Comparison of ENCODE assay signal across 10 mouse cellular contexts in genomic region chr1:45761468-45761795, GRCm38 (mm10). TPM values are rescaled to one million over a fixed set of nuclear protein-coding genes. Genes with fewer than 3 reads are reported as not detected.
DNase-seq lines count a peak whose midpoint lies in the region; ATAC-seq and TF ChIP-seq lines count a peak whose summit lies in the region.
"Had no signal": no experiment of that assay in that cellular context is flagged by ENCODE, and none has a peak within 500 bp of the region (broad histone marks: within the 10 kb centered on the region; RNA-seq: fewer than 3 reads in every experiment).

No protein-coding gene starts in this region.

- peak overlapping the region; percentile 50 for H3K27ac ChIP-seq in gastrocnemius, adult 2 months
- H3K27ac ChIP-seq in lung, embryonic 16.5 days (ENCODE audit: low read length) = peak overlapping the region; percentile 69
- peak overlapping the region; percentile 77 for H3K27ac ChIP-seq in limb, embryonic 15.5 days
- H3K27ac ChIP-seq in stomach, postnatal 0 days (replicated peaks) = peak overlapping the region; percentile 63

- no peak overlapping the region for H3K4me2 ChIP-seq in lung, embryonic 16.5 days (ENCODE audit: low read depth, low read length)
- H3K4me2 ChIP-seq in limb, embryonic 15.5 days = no peak overlapping the region
- no peak overlapping the region for H3K4me2 ChIP-seq in stomach, postnatal 0 days (replicated peaks; ENCODE audit: low read depth)

- no peak overlapping the region for H3K4me3 ChIP-seq in gastrocnemius, adult 2 months
- no peak overlapping the region for H3K4me3 ChIP-seq in lung, embryonic 16.5 days (ENCODE audit: low read length)
- H3K4me3 ChIP-seq in lung, adult 2 months (replicated peaks; ENCODE audit: extremely low read depth, low read depth, low read length) = no peak overlapping the region
- no peak overlapping the region for H3K4me3 ChIP-seq in limb, embryonic 15.5 days
- no peak overlapping the region for H3K4me3 ChIP-seq in stomach, postnatal 0 days (ENCODE audit: low read depth, low read length)

- no peak for DNase-seq in gastrocnemius, adult 2 months
- DNase-seq in gastrocnemius, postnatal 4 days (ENCODE audit: low spot score in 2 of 2) = no peak
- DNase-seq in lung, adult 2 months = no peak
- DNase-seq in stomach, postnatal 0 days (ENCODE audit: low spot score) = no peak
- DNase-seq in testis, postnatal 10 days (ENCODE audit: low spot score) = no peak

- no peak for TF ChIP-seq POLR2A in lung, adult 2 months (IDR thresholded peaks at IDR 0.05; ENCODE audit: borderline replicate concordance, extremely low read depth, low read depth, low read length)

- no peak for ATAC-seq in lung, embryonic 16.5 days (ENCODE audit: low read depth)
- ATAC-seq in limb, embryonic 15.5 days (ENCODE audit: insufficient number of reproducible peaks, low FRiP score, low TSS enrichment, low read depth) = no peak
- ATAC-seq in stomach, postnatal 0 days (ENCODE audit: low FRiP score, low TSS enrichment) = peak; percentile 42; the same call in 1 of the 2 replicates
- no peak for ATAC-seq in activated CD4-positive, CD25-positive, alpha-beta regulatory T cell, adult 4 months
- ATAC-seq: inflammation-experienced regulatory T-cells, adult 6 months; midbrain, embryonic 16.5 days had no signal

- no peaks in the 10 kb centered on the region for H3K27me3 ChIP-seq in lung, embryonic 16.5 days (ENCODE audit: control insufficient read depth, insufficient read depth, low read depth, low read length)
- no peaks in the 10 kb centered on the region for H3K27me3 ChIP-seq in limb, embryonic 15.5 days
- H3K27me3 ChIP-seq in stomach, postnatal 0 days (ENCODE audit: control insufficient read depth, insufficient read depth, low read length) = no peaks in the 10 kb centered on the region

- H3K9ac ChIP-seq in lung, embryonic 16.5 days (ENCODE audit: low read length) = no peak overlapping the region
- H3K9ac ChIP-seq in limb, embryonic 15.5 days = no peak overlapping the region
- H3K9ac ChIP-seq in stomach, postnatal 0 days (ENCODE audit: low read length) = no peak overlapping the region

- no peak for TF ChIP-seq EP300 in stomach, postnatal 0 days (optimal IDR thresholded peaks at IDR 0.05)

- WGBS in lung, embryonic 16.5 days = 21% methylated on average over 1 of the region's 1 CpGs
- WGBS in lung, adult 2 months = 52% methylated on average over 1 of the region's 1 CpGs
- 63% methylated on average over 1 of the region's 1 CpGs for WGBS in limb, embryonic 15.5 days
- WGBS in stomach, postnatal 0 days = 7% methylated on average over 1 of the region's 1 CpGs

- no peak for TF ChIP-seq CTCF in gastrocnemius, adult 2 months (IDR thresholded peaks at IDR 0.05)
- TF ChIP-seq CTCF in lung, adult 2 months (IDR thresholded peaks at IDR 0.05; ENCODE audit: insufficient read depth, low read length) = no peak
- no peak for TF ChIP-seq CTCF in stomach, postnatal 0 days (IDR thresholded peaks at IDR 0.05; ENCODE audit: low read depth)

- H3K4me1 ChIP-seq in lung, embryonic 16.5 days (replicated peaks; ENCODE audit: control insufficient read depth, insufficient read depth, low read length) = peaks cover 13% of the 10 kb centered on the region
- no peaks in the 10 kb centered on the region for H3K4me1 ChIP-seq in lung, adult 2 months (ENCODE audit: control insufficient read depth, insufficient read depth, low read length)
- peaks cover 19% of the 10 kb centered on the region for H3K4me1 ChIP-seq in limb, embryonic 15.5 days
- no peaks in the 10 kb centered on the region for H3K4me1 ChIP-seq in stomach, postnatal 0 days (replicated peaks; ENCODE audit: control insufficient read depth, insufficient read depth)

- no peaks in the 10 kb centered on the region for H3K36me3 ChIP-seq in lung, embryonic 16.5 days (ENCODE audit: control insufficient read depth, insufficient read depth, low read length)
- H3K36me3 ChIP-seq in limb, embryonic 15.5 days = no peaks in the 10 kb centered on the region
- no peaks in the 10 kb centered on the region for H3K36me3 ChIP-seq in stomach, postnatal 0 days (ENCODE audit: control insufficient read depth, insufficient read depth, low read length)

- H3K9me3 ChIP-seq in lung, embryonic 16.5 days (ENCODE audit: control insufficient read depth, low read length) = no peaks in the 10 kb centered on the region
- no peaks in the 10 kb centered on the region for H3K9me3 ChIP-seq in limb, embryonic 15.5 days
- H3K9me3 ChIP-seq in stomach, postnatal 0 days (ENCODE audit: control insufficient read depth, low read length) = no peaks in the 10 kb centered on the region

- intact Hi-C loops in gastrocnemius, adult 2 months (cut with DNase I) = no loop called here

RNA-seq across cellular contexts. Expression of gene Wdr75, which starts 33.5 kb away (rescaled TPM):
- 10 to 100 TPM; 18.5 to 24.7 TPM for total RNA-seq in gastrocnemius, adult 2 months (2021)
- 10 to 100 TPM; 25.3 to 26.1 TPM for total RNA-seq in gastrocnemius, postnatal 4 days (2021)
- 58.4 and 61.9 TPM in 2 replicates for polyA plus RNA-seq in lung, embryonic 16.5 days (2015; fragmentation: Nextera tagmentation; extraction: Ambion mirVana)
- polyA plus RNA-seq in lung, adult 2 months (2012; rRNA removed) = 39.6 and 45.5 TPM in 2 replicates
- polyA plus RNA-seq in limb, embryonic 15.5 days (2015; fragmentation: Nextera tagmentation; extraction: Ambion mirVana) = 65.1 and 65.5 TPM in 2 replicates
- polyA plus RNA-seq in stomach, postnatal 0 days (2015; fragmentation: Nextera tagmentation; extraction: Ambion mirVana) = 37.9 and 39.8 TPM in 2 replicates
- 10 to 100 TPM; 38.9 to 47.1 TPM for polyA plus RNA-seq in activated CD4-positive, CD25-positive, alpha-beta regulatory T cell, adult 4 months (2017; shearing (Covaris generic))
